Mouse (Mus musculus) kidney, postnatal 0 days (tissue): ENCODE measurements at regions not wholly inside any gene's neighbourhood (a gene's known extent, or its start where the extent isn't known, plus 50 kb on each side); places are given as distances from the start of the nearest gene placed in this dataset.

ENCODE experiments used
- ATAC-seq: fragments of 200-750 bp; cut with Nextera tagmentation; replicated peaks from 2 replicates; pipeline ENCODE4 v1.8.0; 2017; ENCODE audit warnings: low read depth, moderate number of reproducible peaks, moderate TSS enrichment, moderate library complexity; ENCODE audit not compliant: low FRiP score
- DNase-seq: peaks from one replicate; pipeline ENCODE4 v3.0.0-alpha.2; 2016; ENCODE audit warnings: low spot score
- H3K27ac ChIP-seq: fragments of 300-500 bp; sonication (generic); 2 replicates; pipeline ENCODE4 v1.5.1; 2014; ENCODE audit warnings: mild to moderate bottlenecking
- H3K27me3 ChIP-seq: fragments of 300-500 bp; sonication (generic); 2 replicates; pipeline ENCODE4 v1.6.1; 2014; ENCODE audit warnings: low read length, mixed read lengths; ENCODE audit not compliant: insufficient read depth
- H3K36me3 ChIP-seq: fragments of 300-500 bp; sonication (generic); 2 replicates; pipeline ENCODE4 v1.6.1; 2014; ENCODE audit warnings: low read length, mixed read lengths; ENCODE audit not compliant: insufficient read depth
- H3K4me1 ChIP-seq: fragments of 300-500 bp; sonication (generic); replicated peaks from 2 replicates; pipeline ENCODE4 v1.6.1; 2014; ENCODE audit warnings: antibody characterized with exemption, low read length, mixed read lengths; ENCODE audit not compliant: insufficient read depth
- H3K4me2 ChIP-seq: fragments of 300-500 bp; sonication (generic); 2 replicates; pipeline ENCODE4 v1.6.1; 2014; ENCODE audit warnings: mild to moderate bottlenecking, low read length, moderate library complexity, mixed read lengths
- H3K4me3 ChIP-seq: fragments of 300-500 bp; sonication (generic); replicated peaks from 2 replicates; pipeline ENCODE4 v1.5.1; 2014; ENCODE audit warnings: low read depth, low read length
- H3K9ac ChIP-seq: fragments of 300-500 bp; sonication (generic); 2 replicates; pipeline ENCODE4 v1.6.1; 2014; ENCODE audit warnings: low read depth, low read length
- H3K9me3 ChIP-seq: fragments of 300-500 bp; sonication (generic); replicated peaks from 2 replicates; pipeline ENCODE4 v1.6.1; 2016; ENCODE audit warnings: low read length, inconsistent platforms, mixed read lengths
- CTCF ChIP-seq: IDR thresholded peaks from 2 replicates; pipeline ENCODE4 v1.5.1; 2016; ENCODE audit warnings: antibody characterized with exemption, low read depth, mild to moderate bottlenecking, moderate library complexity
- WGBS: fragments of 180-500 bp; shearing (Covaris S2); extraction: QIAGEN DNeasy Blood & Tissue Kit; methylation state at CpG from one replicate; pipeline ENCODE4 v1.1.7; 2014; 5-methylcytosine and 5-hydroxymethylcytosine counted together

DNA sequence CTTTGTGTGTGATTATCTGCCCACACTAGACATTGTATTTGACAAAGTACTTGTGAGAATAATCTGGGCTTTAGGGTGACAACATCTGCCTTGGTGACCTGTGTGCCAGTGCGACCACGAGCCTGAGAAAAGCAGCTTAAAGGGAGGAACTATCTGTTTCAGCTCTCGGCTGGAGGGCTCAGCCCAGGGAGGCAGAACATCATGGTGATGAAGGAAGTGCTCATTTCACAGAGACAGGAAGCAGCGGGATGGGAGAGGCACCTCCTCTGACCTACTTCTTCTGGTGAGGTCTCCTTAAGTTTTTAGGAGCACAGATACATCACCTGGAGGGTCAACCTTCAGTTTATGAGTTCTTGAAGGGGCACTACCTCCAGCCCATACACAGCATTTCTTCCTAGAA is 89.8 kb downstream of the Kif26a start:
- Histone ChIP-seq H3K9me3 (no peaks in the 10 kb centered on the region), H3K4me1 (0 out of 2 replicates have a peak, but pooled peaks cover 6% of the 10 kb centered on the region), H3K27ac (no peak overlapping the region), H3K4me2 (no peak overlapping the region), H3K27me3 (no peaks in the 10 kb centered on the region), H3K9ac (no peak overlapping the region), H3K36me3 (no peaks in the 10 kb centered on the region), H3K4me3 (no peak overlapping the region)
- no peak for ATAC-seq
- WGBS: 54% methylated on average over 4 of the region's 4 CpGs
- no peak for TF ChIP-seq CTCF
- no peak for DNase-seq

DNA sequence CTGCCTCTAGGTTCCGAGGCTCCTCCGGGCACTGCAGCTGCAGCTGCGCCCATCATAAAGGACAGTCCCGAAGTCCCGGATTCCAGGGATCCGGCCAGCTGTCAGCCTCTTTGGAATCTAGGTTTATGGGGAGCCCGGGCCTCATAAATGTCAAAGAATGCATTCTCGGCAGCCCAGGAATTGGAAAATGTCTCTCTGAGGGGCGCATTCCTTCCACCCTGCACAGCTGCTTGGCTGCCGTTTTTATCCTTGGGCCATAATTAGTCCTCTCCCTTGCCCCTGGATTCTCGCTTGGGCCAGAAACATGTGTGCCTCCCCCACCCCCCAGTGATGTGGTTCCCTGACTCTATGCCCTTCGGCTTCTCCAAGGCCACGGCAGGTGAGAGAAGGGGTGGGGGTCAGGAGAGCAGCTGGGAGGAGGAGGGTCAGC is 91.1 kb downstream of the Kif26a start:
- Histone ChIP-seq H3K9me3 (no peaks in the 10 kb centered on the region), H3K27me3 (no peaks in the 10 kb centered on the region), H3K27ac (no peak overlapping the region), H3K4me2 (no peak overlapping the region), H3K9ac (no peak overlapping the region), H3K4me1 (0 out of 2 replicates have a peak, but pooled peaks cover 6% of the 10 kb centered on the region), H3K4me3 (no peak overlapping the region), H3K36me3 (no peaks in the 10 kb centered on the region)
- 29% methylated on average over 13 of the region's 13 CpGs for WGBS
- no peak; the same call in 1 of the 2 replicates for ATAC-seq
- DNase-seq: peak; percentile 51
- TF ChIP-seq CTCF: no peak

DNA sequence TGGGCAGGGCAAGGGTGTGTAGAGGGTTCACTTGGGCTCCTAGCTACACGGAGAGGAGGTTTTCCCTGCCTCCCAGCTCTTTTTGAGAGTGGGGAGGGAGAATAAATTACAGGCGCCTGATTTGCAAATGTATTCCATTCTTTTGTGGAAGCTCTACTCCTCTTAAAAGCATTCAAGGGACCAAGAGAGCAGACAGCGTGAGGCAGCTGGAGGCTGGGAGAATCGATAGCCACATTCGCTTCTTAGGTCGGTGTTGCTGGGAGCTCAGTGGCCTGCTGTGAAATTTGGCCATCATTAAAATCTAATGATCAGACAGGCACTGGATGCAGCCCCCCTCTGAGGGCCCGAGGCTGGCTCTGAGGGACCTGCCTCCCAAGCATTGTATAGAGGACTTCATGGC is 92.8 kb downstream of the Kif26a start:
- Histone ChIP-seq H3K27ac (no peak overlapping the region), H3K9me3 (no peaks in the 10 kb centered on the region), H3K4me2 (no peak overlapping the region), H3K4me3 (no peak overlapping the region), H3K36me3 (no peaks in the 10 kb centered on the region), H3K9ac (no peak overlapping the region), H3K4me1 (0 out of 2 replicates have a peak, but pooled peaks cover 4% of the 10 kb centered on the region), H3K27me3 (no peaks in the 10 kb centered on the region)
- TF ChIP-seq CTCF: no peak
- DNase-seq: no peak
- no peak for ATAC-seq
- WGBS: 44% methylated on average over 7 of the region's 7 CpGs

DNA sequence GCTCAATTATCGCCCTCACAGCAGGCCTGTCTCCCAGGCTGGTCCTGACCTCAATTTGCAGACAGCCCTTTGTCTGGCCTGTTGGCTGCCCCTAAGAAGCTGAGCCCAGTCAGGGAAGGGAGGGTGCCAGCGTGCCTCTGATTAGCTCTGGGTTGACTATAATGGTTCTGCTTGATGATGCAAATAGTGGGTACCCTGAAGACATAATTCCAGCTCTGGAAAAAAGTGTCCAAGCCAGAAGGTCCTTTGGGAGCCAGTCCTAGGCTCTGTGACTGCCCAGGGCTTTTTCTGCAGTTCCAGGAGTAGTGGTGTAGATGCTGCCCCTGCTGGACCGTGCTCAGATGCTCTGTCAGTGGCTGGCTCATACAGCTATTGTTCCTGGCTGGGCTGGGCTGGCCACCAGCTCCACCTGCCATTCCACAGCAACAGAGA is 95.7 kb downstream of the Kif26a start:
- Histone ChIP-seq H3K9me3 (no peaks in the 10 kb centered on the region), H3K9ac (no peak overlapping the region), H3K4me3 (no peak overlapping the region), H3K4me2 (no peak overlapping the region), H3K27me3 (no peaks in the 10 kb centered on the region), H3K36me3 (no peaks in the 10 kb centered on the region), H3K4me1 (no peaks in the 10 kb centered on the region), H3K27ac (no peak overlapping the region)
- ATAC-seq (no peak), DNase-seq (no peak)
- WGBS: 25% methylated on average over 3 of the region's 3 CpGs
- TF ChIP-seq CTCF: peak; percentile 29; the same call in 1 of the 2 replicates

DNA sequence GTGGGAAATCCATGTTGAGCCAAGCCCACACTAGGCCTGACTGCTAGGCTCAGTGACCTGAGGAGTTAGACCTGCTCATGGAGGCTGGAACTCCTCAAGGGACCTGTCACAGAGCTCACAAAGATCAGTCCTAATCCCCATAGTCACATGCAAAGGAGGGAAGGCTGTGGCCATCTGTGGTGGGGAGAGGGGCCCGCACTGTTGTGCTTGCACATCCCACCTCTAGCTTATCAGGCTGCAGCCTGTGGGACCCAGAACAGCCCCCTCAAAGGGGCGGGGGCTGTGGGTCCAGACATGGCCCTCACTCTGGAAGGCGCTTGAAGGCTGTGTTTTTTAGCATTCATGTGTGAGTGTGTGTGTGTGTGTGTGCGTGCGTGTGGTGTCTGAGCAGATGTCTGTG is 97.2 kb downstream of the Kif26a start:
- no peaks in the 10 kb centered on the region for H3K4me1 ChIP-seq
- no peak for TF ChIP-seq CTCF
- no peak overlapping the region for H3K27ac ChIP-seq
- ATAC-seq: no peak
- H3K4me3 ChIP-seq: no peak overlapping the region
- no peaks in the 10 kb centered on the region for H3K9me3 ChIP-seq
- DNase-seq: no peak
- H3K9ac ChIP-seq: no peak overlapping the region
- no peaks in the 10 kb centered on the region for H3K27me3 ChIP-seq
- no peaks in the 10 kb centered on the region for H3K36me3 ChIP-seq
- 83% methylated on average over 5 of the region's 5 CpGs for WGBS
- no peak overlapping the region for H3K4me2 ChIP-seq

- ATAC-seq: no peak
- TF ChIP-seq CTCF: no peak
- H3K4me2 ChIP-seq: no peak overlapping the region
- H3K9ac ChIP-seq: no peak overlapping the region
- H3K27ac ChIP-seq: no peak overlapping the region
- H3K4me3 ChIP-seq: no peak overlapping the region
- no peaks in the 10 kb centered on the region for H3K9me3 ChIP-seq
- no peaks in the 10 kb centered on the region for H3K4me1 ChIP-seq
- 54% methylated on average over 8 of the region's 8 CpGs for WGBS
- no peaks in the 10 kb centered on the region for H3K27me3 ChIP-seq
- no peak for DNase-seq
- H3K36me3 ChIP-seq: no peaks in the 10 kb centered on the region
These were observed 104.9 kb downstream of the Kif26a start for GRCm38 (mm10) chr12:112250894-112251293.

DNA sequence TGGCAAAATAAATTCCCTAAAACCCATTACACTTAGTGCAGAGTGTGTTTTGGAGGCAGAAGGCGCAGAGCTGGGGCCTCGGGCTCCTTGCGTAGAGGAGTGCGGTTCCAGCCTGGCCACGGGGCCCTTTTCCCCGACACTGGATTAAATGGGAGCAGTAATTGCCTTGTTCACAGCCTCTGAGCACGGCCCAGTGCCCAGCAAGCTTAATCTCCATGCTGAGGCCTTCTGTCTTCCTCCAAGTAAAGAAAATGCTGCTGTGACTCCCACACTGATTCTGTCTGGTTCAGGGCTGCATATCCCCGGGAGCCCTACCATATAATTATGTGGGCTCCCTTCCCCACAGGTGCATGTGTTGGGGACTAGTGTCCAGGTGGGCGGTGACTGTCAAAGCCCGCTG is 107.5 kb downstream of the Kif26a start:
- TF ChIP-seq CTCF: no peak
- Histone ChIP-seq H3K9me3 (no peaks in the 10 kb centered on the region), H3K27me3 (no peaks in the 10 kb centered on the region), H3K4me2 (no peak overlapping the region), H3K9ac (no peak overlapping the region), H3K36me3 (no peaks in the 10 kb centered on the region), H3K4me3 (no peak overlapping the region), H3K4me1 (no peaks in the 10 kb centered on the region), H3K27ac (no peak overlapping the region)
- 39% methylated on average over 10 of the region's 10 CpGs for WGBS
- ATAC-seq: no peak
- DNase-seq: no peak
